Mouse (Mus musculus) naive thymus-derived CD4-positive, alpha-beta T cell, adult 5 months (primary cell): ENCODE data around the gene Sowahd. TPM values are rescaled to one million over a fixed set of nuclear protein-coding genes. Genes with fewer than 3 reads are reported as not detected.

Source experiments
- polyA plus RNA-seq: library from polyadenylated mRNA; unstranded; fragments of 100-300 nt; shearing (Covaris generic); gene quantifications from one replicate; pipeline ENCODE4 v1.2.1, GENCODE M21; 2017

Gene Sowahd
- polyA plus RNA-seq: not detected

GRCm38 (mm10) chrX:37048066-37048889 is at the start of gene Sowahd:
Gene Sowahd, plus strand, starts transcription at chrX:37048845.

GRCm38 (mm10) chrX:37084927-37085660 is 36.4 kb downstream of the Sowahd start, which contains the start of gene Rpl39:
Gene Rpl39, minus strand, starts transcription at chrX:37085402.

Other genes with a start within 250 kb of the Sowahd start
- gene Ube2a, start 174.9 kb upstream of the Sowahd start, polyA plus RNA-seq: 159 TPM
- 22.3 TPM for gene C330007P06Rik, start 174.7 kb upstream of the Sowahd start, polyA plus RNA-seq
- 2.9 TPM for gene Nkrf, start 145.9 kb upstream of the Sowahd start, polyA plus RNA-seq
- 141 TPM for gene Sept6, start 57.1 kb upstream of the Sowahd start, polyA plus RNA-seq
- gene Rpl39, start 36.6 kb downstream of the Sowahd start, polyA plus RNA-seq: 514 TPM
- gene Upf3b, start 61.5 kb downstream of the Sowahd start, polyA plus RNA-seq: 13.0 TPM
- 16.9 TPM for gene Nkap, start 78.0 kb downstream of the Sowahd start, polyA plus RNA-seq
- not detected for gene Akap14, start 120.0 kb downstream of the Sowahd start, polyA plus RNA-seq
- 154 TPM for gene Ndufa1, start 142.3 kb downstream of the Sowahd start, polyA plus RNA-seq
- 6.5 TPM for gene Rnf113a1, start 142.4 kb downstream of the Sowahd start, polyA plus RNA-seq
- not detected for gene Gm9, start 162.2 kb downstream of the Sowahd start, polyA plus RNA-seq
- not detected for gene Rhox1, start 173.4 kb downstream of the Sowahd start, polyA plus RNA-seq
- not detected for gene Rhox2a, start 196.1 kb downstream of the Sowahd start, polyA plus RNA-seq
- gene Rhox3a, start 201.1 kb downstream of the Sowahd start, polyA plus RNA-seq: not detected
- gene Rhox4a, start 216.5 kb downstream of the Sowahd start, polyA plus RNA-seq: 0.37 TPM